Mouse (Mus musculus) urinary bladder, adult 2 months (tissue): ENCODE measurements around the gene Slc5a10. TPM values are rescaled to one million over a fixed set of nuclear protein-coding genes. Genes with fewer than 3 reads are reported as not detected.

Experiments used
- DNase-seq: peaks from one replicate; pipeline ENCODE4 v3.0.0; 2022; ENCODE audit warnings: low spot score
- polyA plus RNA-seq: library from polyadenylated mRNA; depleted of rRNA; stranded (reverse); fragments of >200 nt; gene quantifications from 2 replicates; pipeline ENCODE4 v1.2.3, GENCODE M21; 2012

The Slc5a10 gene
- polyA plus RNA-seq, 1 experiment = 0.03 TPM

DNA sequence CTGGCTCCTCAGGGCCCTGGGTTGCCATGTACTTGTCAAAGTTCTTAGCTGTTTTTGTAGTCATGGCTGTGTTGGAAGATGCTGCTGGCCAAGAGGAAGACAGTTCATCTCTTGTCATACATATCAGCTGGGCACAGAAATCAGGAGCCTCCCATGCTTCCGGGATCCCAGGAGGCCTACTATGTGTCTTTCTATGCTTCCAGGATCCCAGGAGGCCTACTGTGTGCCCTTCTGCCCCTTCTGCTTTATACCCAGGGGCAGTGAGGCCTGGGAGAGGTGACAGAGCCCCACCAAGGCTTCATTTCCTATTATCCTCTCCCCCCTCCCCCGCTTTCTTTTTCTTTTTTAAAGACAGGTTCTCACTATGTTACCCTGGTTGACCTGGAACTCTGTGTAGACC lies 15.0 kb downstream of the Slc5a10 start:
- DNase-seq = no peak

DNA sequence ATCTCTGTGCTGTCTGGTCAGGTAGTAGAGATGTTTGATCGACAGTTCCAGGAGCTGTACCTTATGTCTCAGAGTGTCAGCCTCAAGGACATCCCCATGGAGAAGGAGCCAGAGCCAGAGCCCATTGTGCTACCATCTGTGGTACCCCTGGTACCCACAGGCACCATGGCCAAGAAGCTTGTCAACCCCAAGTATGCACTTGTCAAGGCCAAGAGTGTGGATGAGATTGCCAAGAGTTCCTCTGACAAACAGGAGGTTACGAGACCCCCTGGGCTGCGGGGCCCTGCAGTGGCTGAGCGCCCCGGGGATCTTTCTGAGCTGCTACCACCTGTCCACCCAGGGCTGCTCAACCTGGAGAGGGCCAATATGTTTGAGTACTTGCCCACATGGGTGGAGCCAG lies 18.1 kb downstream of the Slc5a10 start:
- no peak for DNase-seq

DNA sequence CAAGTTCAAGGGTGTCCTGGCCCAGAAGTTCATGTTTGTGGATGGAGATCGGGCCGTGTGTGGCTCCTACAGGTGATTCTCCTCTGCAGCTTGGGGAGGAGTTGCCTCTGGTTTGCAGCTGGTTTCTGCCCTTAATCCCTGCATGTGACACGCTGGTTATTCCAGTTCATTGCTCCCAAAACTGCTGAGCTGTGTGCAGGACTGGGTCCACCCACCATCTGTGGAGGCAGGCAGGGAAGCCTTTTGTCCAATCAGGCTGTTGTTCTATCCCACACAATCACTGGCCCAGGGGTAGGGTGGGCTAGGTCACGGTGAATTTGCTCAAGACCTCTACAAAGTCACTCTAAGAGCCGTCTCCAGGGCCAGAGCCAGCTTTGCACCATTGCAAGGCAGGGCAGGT lies 18.9 kb downstream of the Slc5a10 start:
- DNase-seq = no peak

DNA sequence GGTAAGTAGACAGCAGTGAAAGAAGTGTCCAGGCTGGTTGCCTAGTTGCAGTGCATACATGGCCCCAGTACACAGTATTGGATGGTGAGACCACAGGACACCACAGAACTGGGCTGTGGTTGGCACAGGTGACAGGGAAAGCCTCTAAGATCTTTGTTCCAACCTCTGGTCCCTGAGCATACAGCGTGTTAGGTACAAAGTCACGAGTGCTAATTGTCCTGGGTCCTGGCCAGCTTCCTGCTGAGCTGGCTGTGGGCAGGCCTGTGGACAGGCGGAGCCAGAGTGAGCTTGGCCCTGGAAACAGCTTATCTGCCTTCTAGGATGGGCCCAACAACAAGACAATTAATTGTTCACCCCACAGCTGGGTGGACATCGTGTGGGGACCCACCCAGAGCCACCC lies 20.7 kb downstream of the Slc5a10 start:
- no peak for DNase-seq

DNA sequence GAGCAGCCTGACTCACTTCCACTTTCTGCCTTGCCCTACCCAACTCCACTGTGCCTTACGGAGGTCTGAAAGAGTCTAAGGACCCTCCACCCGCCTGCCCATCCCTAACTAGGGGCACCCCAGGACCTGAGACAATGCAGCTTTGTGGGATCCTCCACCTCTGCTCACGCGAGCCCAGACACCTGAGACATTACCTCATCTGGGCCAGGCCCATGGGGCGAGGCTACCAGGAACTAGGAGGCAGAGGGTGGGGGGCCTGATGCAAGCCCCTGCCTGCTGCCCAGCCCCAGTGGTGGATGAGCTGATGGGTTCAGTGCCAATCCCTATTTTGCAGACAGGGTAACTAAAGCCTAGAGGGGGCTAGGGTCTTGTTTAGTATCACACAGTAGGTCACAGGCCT lies 21.2 kb downstream of the Slc5a10 start:
- DNase-seq = no peak

DNA sequence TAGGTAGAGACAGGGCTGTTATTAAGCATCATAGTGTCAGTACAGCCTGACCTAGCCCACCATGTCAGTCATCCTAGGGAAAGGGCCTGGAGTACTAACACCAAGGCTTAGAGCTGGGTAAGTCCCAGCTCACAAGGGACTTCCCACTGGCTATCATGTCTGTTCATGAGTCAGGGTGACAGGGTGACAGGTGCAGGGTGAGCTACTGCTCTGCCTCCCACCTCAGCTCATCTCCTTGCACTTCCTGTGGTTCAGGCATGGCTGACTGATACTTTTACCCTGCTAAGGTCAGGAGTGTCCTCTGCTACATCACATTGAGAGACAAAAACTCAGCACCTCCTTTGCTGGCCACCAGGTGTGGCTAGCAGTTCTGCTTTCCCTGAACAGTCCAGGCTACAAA lies 21.8 kb downstream of the Slc5a10 start:
- DNase-seq = no peak

DNA sequence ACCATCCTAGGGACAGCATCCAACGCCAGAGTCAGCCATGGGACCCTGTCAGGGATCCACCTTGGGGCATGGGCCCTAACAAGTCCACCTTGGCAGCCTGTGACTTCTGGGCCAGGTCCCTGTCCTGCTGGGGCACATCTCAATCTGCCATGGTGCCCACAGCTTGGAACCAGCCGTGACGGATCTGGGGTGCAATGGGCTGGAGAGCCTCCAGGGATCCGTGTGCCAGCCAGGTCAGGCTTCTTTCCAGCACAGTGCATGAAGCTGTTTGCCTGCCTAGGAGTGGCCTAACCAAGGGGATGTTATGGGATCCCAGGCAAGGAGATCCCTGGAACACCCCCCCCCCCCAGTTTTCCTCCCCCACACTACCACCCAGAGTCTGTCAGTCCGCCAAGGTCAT lies 27.6 kb downstream of the Slc5a10 start:
- no peak for DNase-seq

DNA sequence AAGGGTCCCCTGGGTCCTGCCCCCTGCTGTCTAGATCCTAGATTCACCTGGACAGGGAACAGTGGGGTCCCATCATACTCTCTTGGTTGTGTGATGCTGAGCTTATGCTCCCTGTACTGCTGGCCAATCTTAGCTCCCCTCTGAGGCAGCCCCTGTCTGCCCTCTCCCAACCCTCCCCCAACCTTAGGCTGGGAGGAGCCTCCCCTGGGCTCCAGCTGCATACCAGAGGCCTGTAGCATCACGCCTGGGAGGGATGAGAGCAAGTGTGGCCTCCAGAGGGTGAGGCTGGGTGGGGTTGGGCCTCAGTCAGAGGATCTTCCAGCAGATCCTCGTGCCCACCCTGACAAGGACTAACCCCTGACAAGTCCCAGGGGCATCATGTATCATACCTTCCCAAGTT lies 33.0 kb downstream of the Slc5a10 start:
- DNase-seq = no peak

DNA sequence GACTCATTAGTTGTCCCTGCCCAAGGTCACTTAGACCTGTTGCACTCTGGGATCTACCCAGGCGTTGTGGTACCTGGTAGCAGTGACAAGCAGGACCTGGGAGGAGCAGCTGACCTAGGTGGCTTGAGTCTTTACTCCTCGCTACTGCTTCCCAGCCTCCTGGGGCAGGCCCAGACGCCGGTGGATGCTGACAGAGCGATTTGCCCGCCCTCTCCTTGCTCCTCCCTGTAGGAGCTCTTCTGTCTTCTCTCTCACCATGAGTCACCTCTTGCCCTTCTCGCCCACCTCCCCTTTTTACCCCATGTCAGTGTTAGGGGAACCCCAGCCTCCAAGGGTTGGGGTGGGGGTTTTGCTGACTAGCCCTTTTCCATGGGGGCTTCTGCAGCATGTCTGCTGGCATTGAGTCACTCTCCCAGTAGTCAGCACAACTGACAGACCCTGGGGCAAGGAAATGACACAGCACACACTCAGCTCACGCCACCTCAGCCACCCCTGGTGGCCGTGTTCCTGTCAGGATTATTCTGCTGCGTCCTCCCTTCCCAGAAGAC lies 33.6 kb downstream of the Slc5a10 start:
- no peak for DNase-seq

DNA sequence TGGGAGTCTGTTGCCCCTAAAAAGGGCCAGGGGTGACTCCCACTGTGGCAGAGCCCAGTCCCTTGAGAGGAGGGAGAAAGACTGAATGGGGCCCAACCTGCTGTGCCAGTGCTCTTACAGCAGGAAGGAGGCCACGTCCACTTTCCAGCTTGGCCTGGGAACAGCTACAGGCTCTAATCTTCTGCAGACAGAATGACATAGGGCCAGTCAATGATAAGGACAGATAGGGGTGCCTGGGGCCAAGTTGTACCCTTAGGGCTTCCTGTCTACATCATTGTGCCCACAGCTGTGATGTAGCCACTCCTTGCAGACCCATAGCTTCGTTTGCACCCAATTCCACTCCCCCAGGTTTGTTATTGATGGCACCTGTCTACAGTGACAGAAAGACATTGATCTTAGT lies 34.5 kb downstream of the Slc5a10 start:
- no peak for DNase-seq

DNA sequence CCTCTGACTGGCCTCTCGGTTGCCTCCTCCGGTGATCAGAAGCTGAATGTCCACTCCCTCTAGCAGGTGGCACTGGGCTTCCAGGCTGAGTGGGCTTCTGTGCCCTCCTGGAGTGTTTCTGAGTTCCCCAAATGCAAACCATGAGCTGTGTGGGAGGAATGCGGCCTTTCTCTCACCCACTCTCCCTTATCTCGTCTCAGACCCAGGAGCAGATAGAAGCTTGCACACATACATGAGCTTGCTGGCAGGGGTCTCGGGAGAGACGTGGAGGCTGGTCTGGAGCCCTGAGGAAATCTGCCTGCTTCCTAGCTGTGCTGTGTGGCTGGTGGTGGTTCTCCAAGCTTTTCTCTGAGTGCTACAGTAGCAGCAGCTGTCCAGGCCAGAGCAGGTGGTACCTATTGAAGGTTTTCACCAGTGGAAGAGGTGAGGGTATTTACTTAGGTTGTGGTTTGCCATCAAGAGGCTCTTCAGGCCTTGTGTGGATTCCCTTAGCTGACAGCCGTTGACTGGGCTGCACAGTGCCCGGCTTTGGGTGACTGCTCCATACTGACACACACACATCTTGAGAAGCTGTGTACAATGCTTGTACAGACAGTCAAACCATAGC lies 35.4 kb downstream of the Slc5a10 start:
- no peak for DNase-seq

DNA sequence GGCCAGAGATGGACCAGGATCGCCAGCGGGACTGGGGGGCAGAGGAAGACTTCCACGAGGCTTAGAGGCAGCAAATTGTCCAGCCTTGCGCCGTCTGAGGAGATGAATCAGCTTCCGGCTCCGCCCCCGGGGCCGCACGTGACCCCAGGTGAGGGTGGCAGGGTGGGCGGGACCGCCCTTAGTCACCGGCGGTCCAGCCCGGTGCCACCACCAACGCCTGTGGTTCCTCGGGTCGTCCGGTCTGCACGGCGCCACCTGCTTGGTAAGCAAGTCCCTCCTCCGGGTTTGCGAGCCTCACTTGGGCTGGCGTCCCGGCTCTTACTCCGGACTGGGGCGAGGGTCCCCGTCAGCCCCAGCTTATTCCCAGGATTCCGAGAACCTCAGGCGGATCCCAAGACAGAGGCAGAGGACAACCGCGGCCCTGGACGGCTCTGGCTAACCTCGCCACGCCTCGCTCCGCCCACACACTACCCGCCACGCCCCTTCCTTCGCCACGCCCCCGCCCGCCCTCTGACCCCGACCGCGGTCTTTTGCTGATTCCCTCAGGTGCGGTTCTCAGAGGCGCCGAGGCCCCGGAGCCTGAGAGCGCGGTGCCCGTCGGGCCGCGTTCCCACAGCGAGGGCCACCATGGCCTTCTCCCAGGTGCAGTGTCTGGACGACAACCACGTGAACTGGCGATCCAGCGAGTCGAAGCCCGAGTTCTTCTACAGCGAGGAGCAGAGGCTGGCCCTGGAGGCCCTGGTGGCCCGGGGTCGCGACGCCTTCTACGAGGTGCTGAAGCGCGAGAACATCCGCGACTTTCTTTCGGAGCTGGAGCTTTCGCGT lies 36.5 kb downstream of the Slc5a10 start, which contains the start of gene Fam83g:
Gene Fam83g, plus strand, starts transcription at position 185 of the 825 bp plus-strand sequence.
- peak; percentile 76 for DNase-seq

DNA sequence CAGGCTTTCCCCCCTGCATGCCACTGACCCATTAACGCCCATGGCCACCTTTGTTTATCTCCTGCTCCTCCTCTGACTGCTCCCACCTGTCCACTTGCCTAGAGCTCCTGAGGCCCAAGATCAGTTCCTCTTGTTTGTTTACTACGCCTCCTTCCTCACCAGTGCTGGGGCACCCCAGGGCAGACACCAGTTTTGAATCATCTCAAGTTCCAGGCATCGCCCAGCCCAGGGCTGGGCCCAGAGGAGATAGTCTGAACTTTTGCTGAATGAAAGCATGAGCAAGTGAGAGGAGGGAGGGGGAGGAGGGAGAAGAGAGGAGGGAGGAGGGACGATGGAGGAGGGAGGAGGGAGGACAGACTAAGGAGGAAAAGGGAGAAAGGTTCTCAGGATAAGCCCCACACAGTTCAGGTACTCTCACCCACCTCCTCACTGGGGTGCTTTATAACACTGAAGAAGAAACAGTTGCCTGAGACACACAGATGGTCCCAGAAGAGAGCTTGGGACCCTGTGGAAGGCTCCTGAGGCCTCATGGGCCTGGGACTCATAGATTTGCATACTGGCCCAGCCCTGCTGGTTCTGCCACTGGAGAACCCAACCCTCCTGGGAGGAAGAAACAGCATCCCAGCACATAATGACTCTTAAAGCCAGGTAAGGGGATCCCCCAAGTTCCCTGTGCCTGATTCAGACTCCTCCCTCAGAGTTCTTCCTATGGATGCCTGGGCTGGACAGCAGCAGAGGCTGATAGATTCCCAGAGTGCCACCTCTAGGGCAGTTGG lies 41.3 kb downstream of the Slc5a10 start:
- no peak for DNase-seq

DNA sequence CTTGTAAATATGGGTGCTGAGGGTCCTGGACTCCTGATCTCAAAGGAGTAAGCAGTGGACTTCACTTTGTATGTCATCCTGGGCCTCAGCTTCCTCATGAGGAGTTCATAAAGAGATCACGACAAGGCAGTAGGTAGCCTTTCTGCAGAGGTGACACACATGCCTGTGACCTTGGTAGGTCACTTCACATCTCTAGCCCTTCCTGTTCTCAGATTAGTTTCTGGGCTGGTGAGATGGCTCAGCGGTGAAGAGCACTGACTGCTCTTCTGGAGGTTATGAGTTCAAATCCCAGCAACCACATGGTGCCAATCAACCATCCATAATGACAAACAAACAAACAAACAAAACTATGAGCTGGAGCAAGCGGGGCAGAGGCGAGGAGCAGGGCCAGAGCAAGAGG lies 42.9 kb downstream of the Slc5a10 start:
- DNase-seq = no peak

DNA sequence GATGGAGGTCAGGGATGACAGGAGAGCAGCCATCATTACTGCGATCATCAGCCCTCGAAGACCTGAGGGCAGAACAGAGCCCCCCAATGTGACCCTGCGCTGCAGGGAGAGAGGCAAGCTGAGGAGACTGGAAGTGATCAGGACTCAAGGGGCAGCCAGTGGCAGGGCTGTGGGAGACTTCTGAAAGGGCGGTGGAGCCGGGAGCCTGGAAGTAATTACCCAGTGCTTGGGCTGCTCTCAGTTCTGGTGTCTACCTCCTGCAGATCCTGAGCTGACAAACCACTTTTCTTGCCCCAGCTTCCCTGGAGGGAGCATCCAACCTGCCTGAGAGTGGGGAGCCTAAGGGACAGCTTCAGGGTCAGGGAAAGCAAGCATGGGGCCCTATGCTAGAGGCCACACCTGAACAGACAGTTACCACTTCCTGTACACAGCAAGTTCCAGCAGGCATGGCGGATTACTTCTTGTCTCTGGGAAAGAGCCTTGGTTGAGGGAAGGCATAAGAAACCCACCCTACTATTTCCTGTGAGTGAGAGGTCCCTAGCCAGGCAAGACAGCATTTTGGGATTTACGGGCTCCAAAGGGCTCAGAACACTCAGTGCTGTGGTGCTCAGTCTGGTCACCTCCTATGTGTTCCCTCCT lies 44.3 kb downstream of the Slc5a10 start:
- DNase-seq = no peak

DNA sequence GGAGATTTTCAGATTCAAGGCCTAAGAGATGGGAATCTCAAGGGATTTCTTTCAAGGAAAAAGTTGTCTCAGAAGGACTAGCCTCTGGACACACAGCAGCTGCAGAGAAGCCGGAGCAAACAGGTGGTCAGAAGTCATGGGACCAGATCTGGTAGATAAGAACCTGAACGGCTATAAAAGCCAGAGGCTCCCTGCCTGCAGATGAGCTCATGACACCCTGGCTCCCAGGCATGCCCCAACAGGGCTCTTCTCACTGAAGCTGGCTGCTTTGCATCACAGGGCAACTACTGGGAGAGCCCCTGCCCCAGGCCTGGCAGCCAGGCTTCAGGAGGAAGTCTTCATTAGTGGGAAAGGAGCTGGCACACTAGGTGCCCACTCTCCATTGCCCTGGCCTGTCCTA lies 45.3 kb downstream of the Slc5a10 start:
- DNase-seq = no peak

DNA sequence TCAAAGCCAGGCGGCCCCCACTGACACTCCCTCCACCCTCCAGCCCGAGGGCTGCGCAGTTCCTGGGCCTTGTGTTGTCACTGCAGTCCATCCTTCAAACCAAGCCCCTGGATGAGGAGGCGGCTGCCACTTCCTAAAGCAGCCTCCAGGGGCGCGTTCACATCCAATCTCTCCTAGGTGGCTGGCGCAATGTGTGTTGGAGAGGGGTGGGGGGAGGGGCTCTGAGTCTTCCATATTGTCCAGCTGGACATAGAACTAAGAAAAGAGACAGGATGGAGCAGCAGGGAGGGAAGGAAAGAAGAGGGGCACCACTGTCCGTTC lies 45.8 kb downstream of the Slc5a10 start:
- no peak for DNase-seq

DNA sequence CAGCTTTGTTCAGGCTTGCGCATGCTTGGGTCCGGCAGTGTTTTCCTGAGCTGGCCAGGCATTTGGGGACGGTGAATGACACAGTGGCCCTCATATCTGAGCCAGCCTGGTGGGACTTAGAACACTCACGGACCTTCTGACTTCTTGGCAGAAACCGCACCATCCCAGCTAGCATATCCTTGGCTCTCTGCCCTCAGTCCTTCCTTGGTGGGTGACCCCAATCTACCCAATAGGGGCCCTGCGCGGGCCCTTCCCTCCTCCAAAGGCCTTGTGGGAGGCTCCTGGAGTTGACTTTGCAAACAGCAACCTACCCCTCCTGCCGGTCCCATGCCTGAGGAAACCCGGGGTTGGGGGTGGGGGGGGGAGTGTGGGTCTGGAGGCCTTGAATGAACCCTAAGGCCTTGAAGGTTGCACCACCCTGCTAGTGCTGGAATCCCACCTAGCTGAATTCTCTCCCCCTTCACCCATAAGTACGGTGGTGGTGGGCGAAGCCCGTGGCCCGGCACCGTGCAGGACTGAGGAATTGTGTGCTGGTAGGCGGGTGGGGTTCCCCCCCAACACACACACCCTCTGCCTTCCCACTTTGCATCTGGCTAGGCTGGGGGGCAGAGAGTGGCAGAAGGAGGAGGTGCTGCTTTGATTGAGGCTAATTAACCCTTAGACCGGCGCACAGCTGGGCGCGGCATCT lies 46.3 kb downstream of the Slc5a10 start:
- DNase-seq = no peak

DNA sequence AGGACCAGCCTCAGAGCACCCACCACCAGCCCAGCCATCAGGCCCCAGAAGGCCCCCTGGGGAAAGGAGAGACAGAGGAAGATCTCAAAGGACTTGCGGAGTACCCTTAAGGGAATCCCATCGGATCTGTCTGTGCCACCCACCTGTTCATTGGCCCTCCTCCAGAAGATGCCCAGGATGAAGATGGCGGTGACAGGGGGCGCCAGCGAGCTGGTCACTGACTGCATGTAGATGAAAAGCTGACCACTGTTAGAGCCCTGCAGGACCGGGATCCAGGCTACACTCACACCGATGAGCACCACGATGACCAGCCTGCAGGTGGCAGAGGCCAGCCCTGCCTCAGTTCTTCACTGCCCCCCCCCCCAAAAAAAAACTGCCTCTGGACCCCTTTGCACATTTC lies 46.9 kb downstream of the Slc5a10 start:
- DNase-seq = no peak

DNA sequence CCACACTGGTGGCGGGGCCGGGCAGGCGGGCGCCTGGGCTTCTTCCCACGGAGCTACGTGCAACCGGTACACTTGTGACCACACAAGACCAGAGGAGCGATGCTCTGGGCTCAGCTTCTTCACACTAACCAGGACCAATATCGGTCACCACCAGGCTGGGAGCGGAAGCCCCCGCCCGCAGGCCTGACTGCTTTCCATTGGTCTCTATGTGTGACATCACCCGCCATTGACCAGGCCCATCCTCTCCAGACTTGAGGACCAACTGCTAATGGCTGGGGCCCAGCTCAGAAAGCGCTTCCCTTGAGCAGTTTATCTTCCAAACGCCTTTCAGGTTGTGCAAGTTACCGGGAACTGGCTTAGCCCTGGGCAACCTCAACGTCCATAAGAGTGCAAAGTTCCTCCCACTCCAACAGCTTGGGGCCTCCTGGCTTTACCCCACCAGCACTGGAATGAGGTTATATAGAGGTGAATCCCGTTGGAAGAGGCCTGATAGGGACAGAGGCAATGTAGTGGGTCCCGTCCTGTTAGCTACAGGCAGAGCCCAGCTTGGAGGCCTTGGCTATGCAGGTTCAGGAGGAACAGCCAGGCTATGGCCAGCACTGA lies 48.7 kb downstream of the Slc5a10 start:
- DNase-seq = no peak
